Mouse (Mus musculus): Measurements from ENCODE around the gene Trp63. TPM values are rescaled to one million over a fixed set of nuclear protein-coding genes. Genes with fewer than 3 reads are reported as not detected.
"Not testable (repeated sequence)": the region's sequence is repeated elsewhere in the genome, so short reads cannot be mapped to it uniquely, and the experiment has no call there.

The Trp63 gene
- under 1 TPM; 0.73 to 0.78 TPM for total RNA-seq (2021)

DNA sequence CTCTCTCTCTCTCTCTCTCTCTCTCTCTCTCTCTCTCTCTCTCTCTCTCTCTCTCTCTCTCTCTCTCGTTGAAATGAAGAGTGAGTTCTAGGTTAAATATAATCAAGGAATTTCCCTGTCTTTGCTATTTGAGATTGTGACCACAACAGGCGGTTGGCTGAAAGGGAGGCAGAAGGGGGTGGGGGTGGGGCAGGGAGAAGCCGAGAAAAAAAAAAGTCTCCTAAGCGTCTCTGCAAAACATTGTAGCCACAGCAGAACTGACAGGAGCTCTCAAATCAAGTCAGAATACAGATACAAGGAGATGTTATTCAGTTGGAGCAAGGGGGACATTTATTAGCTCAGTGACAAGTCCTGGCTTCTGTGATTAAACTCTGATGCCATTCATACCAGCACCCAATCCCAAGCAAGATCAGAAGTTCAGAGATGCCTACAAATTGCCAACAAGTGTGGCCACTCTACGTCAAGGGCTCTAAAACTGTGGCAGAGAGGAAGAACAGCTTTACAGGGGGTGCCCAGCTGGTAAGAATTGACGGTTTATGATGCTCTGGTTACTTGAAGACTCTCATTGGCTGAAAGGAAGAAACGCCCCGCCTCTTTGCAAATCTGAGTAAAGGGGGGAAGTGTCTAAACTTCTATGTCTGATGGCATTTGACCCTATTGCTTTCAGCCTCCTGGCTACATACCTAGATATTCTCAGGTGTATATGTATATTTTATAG is at the start of gene Trp63:
Trp63 (plus strand) TSS at position 233 of the 718 bp plus-strand sequence.
- DNase-seq (ENCODE audit: low spot score in 2 of 2): no peak
- intact Hi-C loops (cut with DNase I): no loop called here

DNA sequence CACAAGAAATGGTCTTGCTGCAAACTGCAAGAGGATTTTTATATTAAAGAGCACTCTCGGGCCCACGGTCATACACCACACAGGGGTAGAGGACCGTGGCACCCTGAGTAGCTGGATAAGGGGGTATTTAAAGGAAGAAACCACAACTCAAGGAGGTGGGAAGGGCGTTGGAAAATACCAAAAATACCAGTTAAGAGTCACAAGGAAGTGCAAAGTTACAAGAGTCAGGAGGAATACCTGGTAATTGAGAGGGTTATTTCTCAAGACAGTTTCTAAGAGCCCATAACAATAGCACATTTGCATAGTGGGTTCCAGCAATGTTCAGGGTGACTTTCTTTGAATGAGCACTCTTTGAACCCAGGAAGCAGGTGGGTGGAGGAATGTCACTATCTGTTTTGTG is 38.8 kb upstream of the Trp63 start:
- intact Hi-C loops (cut with DNase I); DNase-seq (ENCODE audit: low spot score in 2 of 2): not testable (repeated sequence)

DNA sequence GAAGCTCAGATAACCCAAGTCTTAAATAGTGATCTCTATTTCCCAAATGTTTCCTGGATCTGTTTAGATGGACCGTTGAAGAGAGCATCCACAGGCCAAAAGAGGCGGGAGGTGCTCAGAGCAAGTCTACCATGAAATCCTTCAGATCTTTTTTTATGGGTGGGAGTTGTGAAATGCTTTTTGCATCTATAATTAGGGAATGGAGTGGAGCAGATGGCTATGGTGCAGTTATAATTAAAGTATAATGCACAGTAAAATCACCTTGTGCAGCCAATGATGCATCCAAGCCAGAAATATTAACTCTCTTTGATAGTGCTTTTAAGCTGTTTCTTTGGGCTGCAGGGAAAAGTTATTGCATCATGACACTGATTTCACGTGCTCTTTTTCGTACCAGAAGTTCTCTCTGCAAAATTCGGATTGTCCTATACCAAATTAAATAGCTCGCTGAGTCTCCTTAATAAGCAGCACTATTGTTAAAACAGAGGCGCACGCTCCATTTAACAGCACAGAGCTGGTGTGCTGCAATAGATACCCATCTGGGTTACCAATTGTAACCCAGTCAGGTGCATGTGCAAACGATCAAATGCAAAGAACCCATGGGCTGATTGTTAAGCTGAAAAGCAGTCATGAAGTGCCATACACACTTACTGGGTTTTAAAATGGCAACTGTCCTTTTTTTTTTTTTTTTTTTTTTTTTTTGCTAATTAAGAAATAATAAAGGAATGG is 22.9 kb upstream of the Trp63 start:
- intact Hi-C loops (cut with DNase I): no loop called here
- DNase-seq (ENCODE audit: low spot score in 2 of 2): peak in 1 of 2 experiments; percentile 43

DNA sequence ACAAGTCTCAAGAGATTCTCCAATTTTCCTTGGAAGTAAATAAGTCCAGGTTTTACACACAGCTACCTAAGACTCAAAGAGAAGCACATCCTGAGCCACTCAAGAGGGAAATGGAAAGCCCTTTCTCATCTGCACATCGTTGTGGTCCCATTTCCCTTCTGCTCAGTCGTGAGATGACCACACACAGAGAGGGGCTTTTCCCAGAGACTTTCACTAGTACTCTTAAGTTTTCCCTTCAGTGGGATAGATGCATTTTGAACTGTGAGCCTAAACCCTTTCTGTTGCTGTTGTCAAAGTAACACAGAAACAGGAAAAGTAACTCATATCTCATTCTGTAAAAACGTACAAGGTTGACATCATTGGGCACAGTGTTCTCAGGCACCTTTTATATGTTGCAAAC is 20.4 kb upstream of the Trp63 start:
- intact Hi-C loops (cut with DNase I): no loop called here
- DNase-seq (ENCODE audit: low spot score in 2 of 2): no peak

DNA sequence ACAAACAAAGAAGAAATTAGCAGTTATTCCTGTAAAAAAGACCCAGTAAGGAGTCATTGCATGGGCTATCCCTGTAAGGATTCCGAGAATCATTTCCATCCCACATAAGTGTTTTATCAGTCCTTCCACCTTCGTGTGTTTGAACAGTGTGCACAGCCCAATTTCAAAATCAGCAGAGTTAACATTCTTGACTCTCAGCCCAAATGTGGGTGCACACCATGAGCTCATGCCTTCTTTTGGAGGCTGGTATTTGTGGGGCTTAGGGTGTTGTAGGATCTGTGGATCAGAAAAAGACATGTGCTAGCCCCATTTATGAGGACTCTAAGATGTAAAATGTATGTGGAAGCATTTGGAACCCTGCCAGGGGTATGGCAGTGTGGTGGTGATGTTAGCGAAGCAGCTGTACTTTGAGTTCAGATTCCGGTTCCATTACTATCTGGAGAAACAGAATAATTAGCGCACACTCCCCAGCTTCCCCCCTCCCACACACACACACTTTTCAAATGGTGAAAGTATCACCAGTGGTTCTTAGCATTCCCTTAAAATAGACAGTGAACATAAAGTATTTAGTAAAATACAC is 9.6 kb upstream of the Trp63 start:
- DNase-seq (ENCODE audit: low spot score in 2 of 2): peak in 1 of 2 experiments; percentile 28
- intact Hi-C loops (cut with DNase I): loop anchor here (1.0 to 10.0 kb wide), 2 partner anchors 88 to 299 kb away; no protein-coding TSS in a partner anchor

DNA sequence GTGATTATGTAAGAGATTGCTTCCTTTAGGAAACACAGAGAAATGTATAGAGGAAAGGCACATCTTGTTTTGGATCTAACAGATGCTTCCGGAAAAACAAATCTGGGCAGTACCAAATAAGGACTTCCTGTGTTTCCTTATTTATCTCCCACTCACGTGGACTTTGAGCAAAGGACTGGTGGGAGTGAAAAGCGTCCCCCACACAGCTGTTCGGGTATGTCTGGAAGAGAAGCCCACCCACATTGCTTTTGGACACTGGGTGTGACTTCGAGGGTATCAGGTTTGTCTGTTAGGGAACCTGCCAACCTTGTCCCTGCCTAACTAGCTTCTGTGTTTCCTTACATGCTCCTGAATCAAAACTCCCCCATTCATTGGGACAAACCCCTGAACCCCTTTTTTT is 3.2 kb upstream of the Trp63 start:
- DNase-seq (ENCODE audit: low spot score in 2 of 2): peak; percentile 20 to 68
- intact Hi-C loops (cut with DNase I): loop anchor here (2.0 kb wide), 1 partner anchor 92 kb away; no protein-coding TSS in a partner anchor

DNA sequence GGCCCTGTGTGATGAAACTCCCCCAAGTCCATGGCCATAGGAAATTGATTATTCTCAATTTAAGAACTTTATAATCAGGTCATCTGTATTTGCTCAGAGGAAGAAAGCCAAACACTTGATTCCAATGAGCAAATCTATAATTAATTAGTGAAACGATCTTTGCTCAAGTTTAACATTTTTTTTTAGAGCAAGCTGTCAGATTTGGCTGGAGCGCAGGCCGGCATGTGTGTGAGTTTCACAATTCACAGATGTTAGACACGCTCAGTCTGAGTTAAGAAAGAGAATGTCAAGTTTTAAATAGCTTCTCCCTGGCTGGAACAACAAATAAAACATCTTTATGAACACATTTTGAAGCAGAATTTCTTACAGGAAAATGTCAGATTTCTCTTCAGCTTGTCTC is 1.0 kb upstream of the Trp63 start:
- peak; percentile 13 to 38 for DNase-seq (ENCODE audit: low spot score in 2 of 2)
- intact Hi-C loops (cut with DNase I): no loop called here

DNA sequence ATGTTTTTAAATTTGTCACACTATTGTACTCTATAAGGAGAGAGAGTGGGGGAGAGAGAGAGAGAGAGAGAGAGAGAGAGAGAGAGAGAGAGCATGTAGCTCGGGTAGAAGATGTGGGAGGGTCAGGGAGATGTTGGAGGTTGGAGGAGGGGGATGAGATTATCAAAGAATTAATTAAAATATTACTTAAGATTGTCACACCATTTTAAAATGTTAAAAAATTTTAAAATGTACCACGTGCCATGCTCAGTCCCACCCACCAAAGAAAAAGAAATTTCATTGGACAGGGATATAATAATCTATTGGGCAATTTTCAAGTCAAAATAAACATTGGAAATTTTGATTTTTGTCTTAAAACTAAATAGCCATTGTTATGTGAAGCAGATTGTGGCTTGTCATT is 1.0 kb downstream of the Trp63 start:
- no peak for DNase-seq (ENCODE audit: low spot score in 2 of 2)
- intact Hi-C loops (cut with DNase I): no loop called here

DNA sequence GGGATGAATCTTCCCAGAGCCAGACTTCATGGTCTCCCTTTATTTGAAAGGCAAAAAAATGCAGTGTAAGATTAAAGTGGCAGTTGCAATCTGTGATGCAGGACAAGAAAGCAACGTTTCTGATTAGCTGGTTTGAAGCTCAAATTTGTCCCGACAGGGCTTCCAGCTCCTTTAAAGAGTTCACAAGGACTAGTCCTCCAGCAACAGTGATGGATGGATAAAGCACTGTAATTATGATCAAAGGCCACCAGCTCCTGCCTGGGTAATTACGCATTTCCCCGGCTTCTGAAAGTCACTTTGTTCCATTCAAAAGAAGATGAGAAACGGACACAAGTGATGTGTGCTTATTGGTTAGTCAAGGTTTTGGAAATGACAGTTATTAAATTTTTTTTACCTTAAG is 7.0 kb downstream of the Trp63 start:
- intact Hi-C loops (cut with DNase I): no loop called here
- no peak for DNase-seq (ENCODE audit: low spot score in 2 of 2)

DNA sequence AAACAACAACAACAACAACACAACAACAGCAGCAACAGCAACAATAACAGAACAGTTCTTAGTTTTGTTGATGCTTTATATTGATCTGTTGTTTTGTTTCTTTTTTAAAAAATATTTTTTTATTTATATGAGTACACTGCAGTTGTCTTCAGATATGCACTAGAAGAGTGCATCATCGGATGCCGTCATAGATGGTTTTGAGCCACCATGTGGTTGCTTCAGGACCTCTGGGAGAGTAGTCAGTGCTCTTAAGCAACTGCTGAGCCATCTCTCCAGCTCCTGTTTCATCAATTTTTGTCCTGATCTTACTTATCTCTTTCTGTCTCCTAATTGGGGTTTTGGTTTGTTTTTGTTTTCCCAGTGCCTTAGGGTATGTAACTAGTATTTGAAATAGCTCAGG is 17.7 kb downstream of the Trp63 start:
- intact Hi-C loops (cut with DNase I): no loop called here
- DNase-seq (ENCODE audit: low spot score in 2 of 2): no peak

DNA sequence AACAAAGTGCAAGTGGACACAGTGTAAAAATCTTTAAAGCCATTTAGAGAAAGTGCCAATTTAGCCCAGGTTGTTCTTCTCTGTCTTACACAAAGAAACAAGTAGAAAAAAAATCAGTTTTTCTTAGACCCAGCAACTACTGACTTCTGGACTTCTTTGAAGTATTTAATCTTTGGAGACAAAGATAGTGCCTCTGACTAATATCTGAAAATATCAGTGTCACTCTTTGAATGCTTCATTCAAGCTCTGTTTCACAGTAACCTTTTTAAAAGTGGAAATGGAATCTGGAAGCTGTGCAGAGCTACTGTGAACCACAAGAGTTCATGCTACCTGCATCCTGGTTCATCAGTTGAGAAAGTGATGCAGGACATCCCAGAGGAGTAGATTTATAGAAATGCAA is 22.7 kb downstream of the Trp63 start:
- intact Hi-C loops (cut with DNase I): no loop called here
- DNase-seq (ENCODE audit: low spot score in 2 of 2): no peak

DNA sequence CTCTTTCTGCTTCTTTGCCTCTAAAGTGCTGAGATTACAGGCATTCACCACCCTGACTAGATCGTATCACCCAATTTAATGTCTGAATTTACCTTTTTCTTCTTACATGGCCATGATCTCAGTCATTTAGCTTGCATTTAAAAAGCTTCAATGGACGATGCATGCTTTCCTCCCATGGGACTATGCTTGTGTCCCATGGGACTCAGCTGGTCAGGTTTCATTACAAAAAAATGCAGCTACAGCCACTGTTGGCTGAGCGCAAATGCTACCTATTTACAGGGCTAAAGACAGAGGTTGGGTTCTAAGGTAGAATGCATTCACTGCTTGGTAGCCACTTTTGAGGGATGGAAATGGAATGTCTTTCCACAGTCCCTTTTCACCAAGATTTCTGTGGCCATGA is 32.2 kb downstream of the Trp63 start:
- intact Hi-C loops (cut with DNase I): no loop called here
- no peak for DNase-seq (ENCODE audit: low spot score in 2 of 2)

DNA sequence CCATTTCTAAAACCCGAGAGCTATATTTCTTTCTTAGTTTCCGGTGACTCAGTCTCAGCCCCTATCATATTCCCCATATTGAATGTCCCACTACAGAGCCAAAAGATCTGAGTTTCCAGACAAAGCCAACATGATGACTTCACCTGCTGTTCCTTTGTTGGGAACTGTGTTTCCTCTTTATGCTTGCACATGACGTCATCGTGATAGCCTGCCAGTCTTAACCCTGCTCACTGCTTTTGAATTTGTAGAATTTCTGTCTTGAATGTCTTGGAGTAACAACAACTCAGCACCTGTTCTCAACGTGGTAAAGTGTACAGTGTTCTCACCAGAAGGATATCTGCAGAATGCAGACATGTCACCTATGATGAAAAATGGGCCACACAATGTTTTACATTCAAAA is 39.6 kb downstream of the Trp63 start:
- no peak for DNase-seq (ENCODE audit: low spot score in 2 of 2)
- intact Hi-C loops (cut with DNase I): no loop called here

DNA sequence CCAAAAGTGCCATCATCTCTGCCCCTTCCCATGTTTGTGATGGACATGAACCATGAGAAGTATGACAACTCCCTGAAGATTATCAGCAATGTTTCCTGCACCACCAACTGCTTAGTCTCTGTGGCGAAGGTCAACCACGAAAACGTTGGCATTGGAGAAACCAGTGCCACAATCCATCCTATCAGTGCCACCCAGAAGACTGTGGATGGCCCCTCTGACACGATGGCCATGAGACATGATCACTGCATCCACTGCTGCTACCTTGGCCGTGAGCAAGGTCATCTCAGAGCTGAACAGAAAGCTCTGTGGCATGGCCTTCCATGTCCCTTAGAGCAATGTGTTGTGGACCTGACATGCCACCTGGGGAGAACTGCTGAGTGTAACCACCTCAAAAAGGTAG is 43.4 kb downstream of the Trp63 start:
- intact Hi-C loops (cut with DNase I): no loop called here
- no peak for DNase-seq (ENCODE audit: low spot score in 2 of 2)

DNA sequence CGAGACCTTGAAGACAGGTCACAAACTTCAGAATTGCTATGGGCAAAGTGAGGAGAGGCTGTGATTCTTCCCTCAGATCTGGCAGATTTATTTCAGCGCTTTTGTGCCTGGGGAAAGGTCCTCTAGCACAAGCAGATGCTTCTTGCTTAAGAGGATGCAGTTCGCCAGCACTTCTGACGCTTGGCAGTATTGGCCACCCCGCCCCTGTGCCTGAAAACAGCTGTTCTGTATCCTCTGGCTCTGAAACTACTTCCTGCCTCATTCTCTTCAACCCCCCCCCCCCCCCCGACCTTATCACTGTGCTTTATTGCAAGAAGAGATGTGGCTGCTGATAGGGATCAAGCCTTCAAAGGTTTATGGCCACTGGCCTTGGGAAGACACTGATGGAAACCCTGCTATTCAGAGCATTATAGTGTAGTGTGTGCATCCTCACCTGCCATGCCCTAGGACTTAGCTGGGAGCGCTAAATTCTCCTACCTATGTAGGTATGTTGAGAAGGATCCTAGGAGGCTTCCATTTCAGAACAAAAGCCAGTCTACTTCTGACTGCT is 44.5 kb downstream of the Trp63 start:
- intact Hi-C loops (cut with DNase I): no loop called here
- DNase-seq (ENCODE audit: low spot score in 2 of 2): no peak

DNA sequence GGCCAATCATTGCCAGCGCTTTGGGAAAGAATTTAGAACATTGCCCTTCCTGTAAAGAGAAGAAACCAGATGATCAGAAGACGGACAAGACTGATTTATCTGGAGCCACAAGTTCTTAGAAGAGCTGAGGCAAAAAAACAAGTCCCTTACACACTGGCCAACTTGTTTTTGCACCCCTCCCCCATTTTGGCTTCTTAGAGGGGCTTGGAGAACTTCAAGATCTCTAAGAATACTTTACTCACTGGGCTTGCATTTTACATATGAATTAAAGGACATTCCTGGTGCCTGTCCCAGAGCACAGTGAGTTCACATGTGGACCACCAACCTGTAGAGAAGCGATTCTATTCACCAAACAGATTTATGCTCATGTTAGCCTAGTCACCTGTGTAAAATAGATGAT is 53.3 kb downstream of the Trp63 start:
- DNase-seq (ENCODE audit: low spot score in 2 of 2): no peak
- intact Hi-C loops (cut with DNase I): no loop called here

DNA sequence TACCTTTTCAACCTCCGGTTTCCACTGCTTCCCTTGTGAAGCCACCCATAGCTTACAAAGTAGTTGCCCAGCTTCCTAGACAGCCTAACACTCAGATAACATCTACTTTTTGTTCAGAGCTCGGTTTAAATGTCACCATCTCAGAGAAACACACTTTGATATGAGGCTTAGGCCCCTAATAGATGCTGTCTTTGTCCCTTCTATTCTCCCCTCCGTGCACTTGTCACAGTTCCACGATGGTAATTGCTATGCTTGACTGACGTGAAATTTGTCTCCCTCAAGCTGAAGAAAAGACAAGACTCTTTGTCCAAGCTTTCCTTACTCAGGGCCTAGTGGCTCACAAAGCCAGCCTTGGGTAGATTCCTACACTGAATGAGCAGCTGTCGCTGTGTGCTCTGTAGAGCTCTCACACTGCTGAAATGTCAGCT is 54.1 kb downstream of the Trp63 start:
- intact Hi-C loops (cut with DNase I): no loop called here

DNA sequence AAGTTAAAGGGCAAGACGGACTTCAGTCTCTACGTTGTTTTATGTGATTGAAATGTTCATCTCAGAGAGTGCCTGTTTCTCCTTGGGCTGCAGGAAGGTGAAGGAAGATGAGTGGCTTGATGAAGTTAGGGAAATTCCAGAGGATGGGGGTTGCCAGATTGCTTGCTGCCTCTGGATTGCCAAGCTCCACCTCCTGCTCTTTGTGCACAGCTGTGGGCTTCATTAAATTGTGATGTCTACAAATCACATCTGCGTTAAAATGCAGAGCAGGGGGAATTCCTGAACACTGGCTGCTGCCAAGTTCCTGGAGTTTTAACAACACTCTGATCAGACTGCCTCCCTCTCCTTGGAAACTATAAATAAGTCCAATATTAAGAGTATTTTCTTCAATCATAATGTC is 63.2 kb downstream of the Trp63 start:
- intact Hi-C loops (cut with DNase I): no loop called here

More for the DNA sequence above, 54.1 kb downstream of the Trp63 start:
- peak in 1 of 2 experiments; percentile 5 for DNase-seq (ENCODE audit: low spot score in 2 of 2)

DNA sequence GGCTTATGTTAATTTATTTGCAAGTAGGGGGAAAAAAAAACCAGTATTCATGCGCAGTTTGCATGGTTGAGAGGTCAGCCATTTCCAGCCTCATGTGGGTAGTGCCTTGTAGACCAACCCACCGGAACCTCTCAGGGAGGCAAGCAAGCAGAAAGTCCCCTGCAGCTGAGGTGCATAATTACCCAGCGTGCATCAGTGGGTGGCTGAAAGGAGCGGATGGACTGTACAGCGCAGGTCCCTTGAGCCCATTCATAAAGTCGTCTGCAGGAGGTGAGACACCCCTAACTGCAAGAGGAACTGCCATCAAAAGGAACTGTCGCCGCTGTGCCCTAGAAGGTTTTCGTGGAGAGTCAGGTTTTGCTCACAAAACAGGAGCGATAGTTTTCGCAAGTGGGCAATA is 68.3 kb downstream of the Trp63 start:
- intact Hi-C loops (cut with DNase I): no loop called here
- DNase-seq (ENCODE audit: low spot score in 2 of 2): no peak

More for the DNA sequence above, 63.2 kb downstream of the Trp63 start:
- DNase-seq (ENCODE audit: low spot score in 2 of 2): peak in 1 of 2 experiments; percentile 2

DNA sequence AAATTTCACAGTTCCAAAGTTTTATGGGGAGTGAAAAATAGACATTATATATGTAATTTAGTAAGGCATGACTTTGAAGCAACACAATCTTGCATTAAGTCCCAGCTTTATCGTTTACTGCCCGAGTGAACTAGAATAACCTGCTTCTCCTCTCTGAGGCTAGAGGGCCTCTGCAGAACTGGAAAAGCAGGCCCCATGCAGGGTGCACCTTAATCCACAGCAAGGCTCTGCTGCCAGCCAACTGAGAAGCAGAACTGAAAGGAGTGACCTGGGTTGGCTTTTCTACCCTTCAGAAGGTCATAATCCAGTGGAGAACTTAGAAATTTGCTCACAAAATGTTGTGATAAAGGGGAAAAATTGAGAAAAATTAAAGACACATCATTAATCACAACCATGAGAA is 74.5 kb downstream of the Trp63 start:
- intact Hi-C loops (cut with DNase I): no loop called here
- no peak for DNase-seq (ENCODE audit: low spot score in 2 of 2)
